Mouse (Mus musculus): ENCODE results near the gene Fuom. TPM values are rescaled to one million over a fixed set of nuclear protein-coding genes. Genes with fewer than 3 reads are reported as not detected.

Fuom gene
- polyA plus RNA-seq, 1 experiment: 61.2 TPM

DNA sequence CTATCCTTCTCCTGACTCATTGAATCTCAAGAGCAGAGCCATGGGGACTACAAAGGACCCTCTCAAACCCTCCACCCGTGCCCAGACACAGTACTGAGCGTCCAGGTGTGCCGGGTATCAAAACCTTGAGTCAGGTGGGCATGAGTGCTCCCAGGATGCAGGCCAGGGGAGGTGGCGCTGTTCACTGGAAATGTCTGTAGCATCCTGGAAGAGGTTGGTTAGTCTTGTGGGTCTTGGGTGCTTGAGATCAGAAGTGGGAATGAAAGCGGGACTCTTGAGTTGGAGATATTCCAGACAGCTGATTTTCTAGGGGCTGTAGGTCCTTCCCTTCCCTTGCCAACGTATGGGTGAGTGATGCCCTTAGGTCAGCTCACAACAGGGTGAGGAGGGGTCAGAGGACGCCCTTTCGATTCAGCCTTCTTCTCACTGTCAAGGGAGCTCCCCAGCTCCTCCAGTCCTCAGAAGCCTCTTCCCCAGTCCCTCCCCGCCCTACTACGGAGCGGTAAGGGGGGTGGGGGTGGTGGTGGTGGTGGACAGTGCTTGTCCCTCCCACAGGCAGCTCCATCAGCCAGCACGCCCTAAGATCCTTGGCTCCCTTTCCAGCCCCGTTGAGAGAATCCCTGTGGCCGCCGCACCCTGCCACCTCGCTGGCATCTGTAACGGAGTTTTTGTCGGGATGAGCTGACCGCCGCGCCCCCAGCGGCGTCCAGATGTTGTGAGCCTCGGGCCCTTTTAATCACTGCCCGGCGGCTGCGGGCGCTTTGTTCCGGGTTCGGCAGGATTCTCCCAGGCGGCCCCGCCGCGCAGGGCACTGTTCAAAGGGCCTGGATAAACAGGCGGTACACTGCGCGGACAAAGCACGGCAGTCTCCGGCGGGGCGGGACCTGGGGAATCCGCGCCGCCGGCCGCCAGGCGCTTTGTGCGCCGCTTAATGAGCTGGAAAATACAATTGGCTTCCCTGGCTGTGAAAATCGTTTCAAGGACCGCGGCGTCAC lies 44.5 kb downstream of the Fuom start:
- no peak for DNase-seq (ENCODE audit: low spot score)

GRCm38 (mm10) chr7:140054124-140054523 lies 48.1 kb downstream of the Fuom start:
- DNase-seq (ENCODE audit: low spot score): no peak

GRCm38 (mm10) chr7:140049115-140049689 lies 53.0 kb downstream of the Fuom start:
- no peak for DNase-seq (ENCODE audit: low spot score)

DNA sequence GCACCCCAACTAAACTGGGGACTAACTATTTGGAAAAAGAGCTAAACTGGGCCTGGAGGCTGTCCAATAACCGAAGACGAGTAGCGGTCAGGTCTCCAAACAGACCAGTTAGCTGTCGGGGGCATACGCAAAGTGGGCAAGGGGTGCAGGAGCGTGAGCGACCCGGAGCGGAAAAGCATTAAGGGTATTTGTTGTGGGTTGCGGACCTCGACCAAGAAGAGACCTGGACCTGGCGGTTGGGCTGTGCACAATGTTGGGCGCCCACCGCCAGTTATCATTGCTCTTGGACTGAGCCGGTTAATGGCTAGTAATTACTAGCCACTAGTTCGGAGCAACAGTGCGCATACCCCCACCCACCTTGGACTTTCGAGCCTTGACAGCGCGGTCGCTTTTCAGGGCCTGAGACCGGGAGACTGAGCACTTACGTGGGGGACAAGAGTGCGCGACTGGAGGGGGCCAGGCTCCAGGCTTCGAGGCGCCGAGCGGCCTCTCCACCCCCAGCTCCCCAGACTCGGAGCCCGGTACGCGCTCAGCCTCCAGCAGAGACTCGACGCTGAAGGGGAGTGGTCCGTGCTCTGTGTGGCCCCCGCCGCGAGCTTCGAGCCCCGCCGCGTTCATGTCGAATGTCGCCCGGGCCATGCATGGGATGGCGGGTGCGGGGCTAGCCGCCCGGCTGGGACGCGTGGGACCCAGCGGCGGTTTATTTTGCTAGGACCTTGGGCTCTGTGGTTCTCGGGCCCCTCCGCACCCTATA lies 53.7 kb downstream of the Fuom start, which contains the start of gene Msx3:
Msx3 (minus strand) TSS at position 729 of the 754 bp plus-strand sequence.
- DNase-seq (ENCODE audit: low spot score): no peak

DNA sequence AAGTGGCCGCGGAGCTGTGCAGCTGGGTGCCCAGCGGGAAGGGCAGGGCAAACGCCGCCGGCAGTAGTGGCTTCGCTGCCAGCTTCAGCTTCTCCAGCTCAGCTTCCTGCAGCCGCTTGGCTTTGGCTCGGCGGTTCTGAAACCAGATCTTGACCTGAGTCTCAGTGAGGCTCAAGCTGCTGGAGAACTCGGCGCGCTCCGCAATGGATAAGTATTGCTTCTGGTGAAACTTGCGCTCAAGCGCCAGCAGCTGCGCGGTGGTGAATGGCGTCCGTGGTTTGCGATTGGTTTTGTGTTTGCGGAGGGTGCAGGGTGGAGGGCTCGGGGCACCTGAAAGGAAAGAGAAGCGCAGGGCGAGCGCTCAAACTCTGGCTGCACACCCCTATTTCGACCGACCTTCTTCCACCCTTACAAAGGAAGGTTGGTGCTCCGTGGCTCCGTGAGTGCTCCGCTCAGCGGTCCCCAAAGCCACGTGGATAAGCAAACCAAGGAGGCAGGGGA lies 54.4 kb downstream of the Fuom start:
- no peak for DNase-seq (ENCODE audit: low spot score)

Other genes with a start within 250 kb of the Fuom start
- 0.03 and 0.07 TPM in 2 replicates for gene Kndc1, start 207.7 kb downstream of the Fuom start, polyA plus RNA-seq (2012; rRNA removed)
- not detected in 2 replicates for gene Utf1, start 158.7 kb downstream of the Fuom start, polyA plus RNA-seq (2012; rRNA removed)
- gene 6430531B16Rik, start 123.7 kb downstream of the Fuom start, polyA plus RNA-seq (2012; rRNA removed): 0.37 and 0.70 TPM in 2 replicates
- 5.8 and 6.3 TPM in 2 replicates for gene Adam8, start 109.9 kb downstream of the Fuom start, polyA plus RNA-seq (2012; rRNA removed)
- 72.4 and 98.7 TPM in 2 replicates for gene Zfp511, start 66.0 kb downstream of the Fuom start, polyA plus RNA-seq (2012; rRNA removed)
- gene Tubgcp2, start 65.8 kb downstream of the Fuom start, polyA plus RNA-seq (2012; rRNA removed): 33.2 and 33.3 TPM in 2 replicates
- gene Msx3, start 53.4 kb downstream of the Fuom start, polyA plus RNA-seq (2012; rRNA removed): 0.03 TPM in 2 replicates
- 0.83 and 1.0 TPM in 2 replicates for gene Caly, start 19.9 kb downstream of the Fuom start, polyA plus RNA-seq (2012; rRNA removed)
- 3.3 TPM in 2 replicates for gene Prap1, start 9.0 kb downstream of the Fuom start, polyA plus RNA-seq (2012; rRNA removed)
- gene Paox, start 13.4 kb upstream of the Fuom start, polyA plus RNA-seq (2012; rRNA removed): 8.1 and 11.0 TPM in 2 replicates
- gene Echs1, start 14.0 kb upstream of the Fuom start, polyA plus RNA-seq (2012; rRNA removed): 112 and 118 TPM in 2 replicates
- gene Mtg1, start 35.1 kb upstream of the Fuom start, polyA plus RNA-seq (2012; rRNA removed): 26.1 and 31.0 TPM in 2 replicates
- 4.8 and 8.9 TPM in 2 replicates for gene Sprn, start 52.4 kb upstream of the Fuom start, polyA plus RNA-seq (2012; rRNA removed)
- not detected in 2 replicates for gene Olfr522, start 62.3 kb upstream of the Fuom start, polyA plus RNA-seq (2012; rRNA removed)
- not detected in 2 replicates for gene Olfr523, start 70.8 kb upstream of the Fuom start, polyA plus RNA-seq (2012; rRNA removed)
- not detected in 2 replicates for gene Olfr524, start 103.5 kb upstream of the Fuom start, polyA plus RNA-seq (2012; rRNA removed)
- 1.1 and 1.2 TPM in 2 replicates for gene Cd163l1, start 115.8 kb upstream of the Fuom start, polyA plus RNA-seq (2012; rRNA removed)
- gene 5830411N06Rik, start 144.8 kb upstream of the Fuom start, polyA plus RNA-seq (2012; rRNA removed): 0.09 and 0.22 TPM in 2 replicates
- not detected in 2 replicates for gene Olfr525, start 218.4 kb upstream of the Fuom start, polyA plus RNA-seq (2012; rRNA removed)
- gene Olfr527, start 231.6 kb upstream of the Fuom start, polyA plus RNA-seq (2012; rRNA removed): not detected in 2 replicates

All from urinary bladder, adult 2 months (tissue).